Mouse (Mus musculus): ENCODE data around the gene Rnf121.
"Not testable (repeated sequence)": the region's sequence is repeated elsewhere in the genome, so short reads cannot be mapped to it uniquely, and the experiment has no call there.

The Rnf121 gene

DNA sequence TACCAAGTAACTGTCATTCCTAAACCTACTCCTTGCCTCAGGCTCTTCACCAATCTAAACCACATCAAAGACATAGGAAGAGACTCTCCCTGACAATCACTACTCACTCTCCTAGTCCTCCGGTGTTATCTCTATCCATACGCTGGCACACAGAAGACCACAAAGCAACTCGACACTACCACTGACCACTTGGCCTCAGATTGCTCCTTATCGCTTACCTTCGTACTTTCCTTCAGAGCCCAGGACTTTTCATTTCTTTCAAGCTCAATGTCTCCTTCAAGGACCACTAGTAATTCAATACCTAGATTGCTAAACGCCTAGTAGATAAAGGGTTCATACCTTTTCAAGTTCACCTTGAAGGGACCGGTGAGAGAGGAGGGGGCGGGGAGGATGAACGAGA lies 1.4 kb downstream of the Rnf121 start:
- peak; percentile 50 for DNase-seq

DNA sequence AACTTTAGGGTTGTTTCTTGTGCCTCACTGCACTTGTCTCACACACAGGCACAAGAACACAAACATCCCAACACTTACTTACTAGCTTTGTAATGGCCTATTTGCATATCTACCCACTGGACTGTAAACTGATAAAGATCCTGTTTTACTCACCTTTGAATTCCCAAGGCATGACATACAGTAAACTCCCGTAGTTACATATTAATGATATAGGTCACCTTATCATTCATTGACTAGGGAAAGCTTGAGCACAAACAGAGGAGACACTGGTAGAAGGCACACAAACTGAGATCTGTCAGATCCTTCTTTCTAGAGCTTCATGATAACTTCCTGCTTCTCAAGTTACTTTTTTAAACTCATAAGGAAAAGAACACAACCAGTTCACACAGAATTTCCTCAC lies 3.1 kb downstream of the Rnf121 start:
- peak; percentile 31 for DNase-seq

DNA sequence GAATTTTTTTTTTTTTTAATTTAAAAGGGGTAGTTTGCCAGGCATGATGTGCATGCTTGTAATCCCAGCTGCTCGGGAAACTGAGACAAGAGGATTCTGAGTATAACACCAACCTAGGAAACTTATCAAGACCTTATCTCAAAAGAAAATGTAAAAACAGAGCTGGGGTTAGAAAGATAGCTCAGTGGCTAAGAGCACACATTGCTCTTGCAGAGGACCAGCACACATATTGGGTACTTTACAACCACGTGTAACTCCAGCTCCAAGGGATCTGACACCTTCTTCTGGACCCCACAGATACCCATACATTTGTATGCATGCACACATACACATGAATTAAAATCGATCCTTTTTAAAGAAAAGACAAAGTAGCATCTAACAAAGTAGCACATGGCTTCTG lies 3.9 kb downstream of the Rnf121 start:
- peak; percentile 46 for DNase-seq

DNA sequence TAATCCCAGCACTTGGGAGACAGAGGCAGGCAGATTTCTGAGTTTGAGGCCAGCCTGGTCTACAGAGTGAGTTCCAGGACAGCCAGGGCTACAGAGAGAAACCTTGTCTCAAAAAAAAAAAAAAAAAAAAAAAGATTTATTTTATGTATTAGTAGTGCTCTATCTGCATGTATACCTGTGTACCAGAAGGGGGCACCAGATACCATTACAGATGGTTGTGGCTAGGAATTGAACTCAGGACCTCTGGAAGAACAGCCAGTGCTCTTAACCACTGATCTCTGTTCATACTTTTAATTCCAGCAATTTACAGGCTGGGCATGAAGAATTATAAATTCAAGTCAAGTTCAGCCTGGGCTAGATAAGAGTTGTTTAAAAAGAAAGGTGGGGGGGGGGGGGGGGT lies 16.7 kb downstream of the Rnf121 start:
- DNase-seq: peak; percentile 27

DNA sequence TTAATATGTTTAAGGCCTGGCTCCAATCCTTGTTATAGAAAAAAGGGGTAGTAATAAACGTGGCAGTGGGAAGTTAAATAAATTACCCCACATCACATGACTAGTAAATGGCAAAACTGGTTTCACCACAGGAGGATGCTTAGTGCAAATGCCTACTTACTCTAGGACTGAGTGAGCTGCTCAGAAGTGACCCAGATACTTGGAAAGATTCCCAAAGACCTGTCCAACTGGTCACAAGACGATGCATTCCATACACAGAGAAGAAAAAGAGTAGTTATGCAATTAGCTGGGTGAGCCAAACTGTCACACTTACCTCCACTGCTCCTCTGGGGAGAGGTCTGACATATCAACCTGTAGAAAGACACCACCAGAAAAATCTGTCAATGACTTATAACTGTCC lies 23.0 kb downstream of the Rnf121 start:
- peak; percentile 54 for DNase-seq

DNA sequence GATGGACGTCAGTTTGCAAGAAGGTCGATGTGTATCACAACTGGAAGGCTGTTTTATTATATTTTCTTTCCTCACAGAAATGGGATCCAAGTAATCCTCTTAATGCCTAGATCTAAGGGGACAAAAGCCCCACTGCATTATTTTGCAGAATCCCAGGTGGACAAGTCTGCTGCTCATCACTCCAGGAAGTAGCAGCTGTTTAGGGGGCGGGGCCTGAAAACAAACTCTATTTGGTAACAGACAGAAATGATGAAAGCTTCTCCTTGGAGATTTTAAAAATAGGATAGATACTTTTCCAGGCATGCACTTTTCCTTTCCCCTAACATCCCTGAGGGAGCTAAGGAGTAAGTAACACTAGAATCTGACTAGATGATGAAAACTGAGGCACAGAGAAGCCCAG lies 28.0 kb downstream of the Rnf121 start:
- peak; percentile 24 for DNase-seq

DNA sequence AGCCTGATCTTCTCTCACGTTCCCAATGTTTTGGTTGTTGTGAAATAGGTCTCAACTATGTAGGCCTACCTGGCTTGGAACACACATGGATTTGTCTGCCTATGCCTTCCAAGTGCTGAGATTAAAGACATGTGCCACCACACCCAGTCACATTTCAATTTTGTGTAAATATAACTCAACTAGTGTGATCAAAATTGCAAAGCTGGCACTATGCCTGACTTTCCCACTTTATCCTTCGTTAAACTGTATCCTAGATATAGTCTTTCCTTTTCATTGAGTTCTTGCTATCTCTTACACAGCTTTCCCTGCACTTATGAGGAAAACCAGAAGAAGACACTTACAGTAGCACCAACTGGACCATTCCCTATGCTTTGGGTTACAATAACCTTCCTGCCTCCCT lies 29.7 kb downstream of the Rnf121 start:
- no peak for DNase-seq

DNA sequence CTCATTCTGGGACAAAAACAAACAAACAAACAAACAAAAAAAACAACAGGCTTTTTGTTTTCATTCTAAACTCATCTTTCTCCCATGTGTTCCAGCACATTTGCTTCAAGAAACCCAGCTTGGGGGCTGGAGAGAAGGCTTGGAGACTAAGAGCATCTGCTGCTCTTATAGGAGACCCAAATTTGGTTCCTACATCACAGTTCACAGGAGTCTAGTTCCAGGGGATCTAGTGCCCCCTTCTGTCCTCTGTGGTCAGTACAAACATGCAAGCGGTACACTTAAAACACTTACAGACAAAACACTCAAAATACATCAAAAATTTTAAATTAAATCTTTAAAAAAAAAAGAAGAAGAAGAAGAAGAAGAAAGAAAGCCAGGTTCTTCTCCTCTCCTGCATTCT lies 30.4 kb downstream of the Rnf121 start:
- peak; percentile 61 for DNase-seq

DNA sequence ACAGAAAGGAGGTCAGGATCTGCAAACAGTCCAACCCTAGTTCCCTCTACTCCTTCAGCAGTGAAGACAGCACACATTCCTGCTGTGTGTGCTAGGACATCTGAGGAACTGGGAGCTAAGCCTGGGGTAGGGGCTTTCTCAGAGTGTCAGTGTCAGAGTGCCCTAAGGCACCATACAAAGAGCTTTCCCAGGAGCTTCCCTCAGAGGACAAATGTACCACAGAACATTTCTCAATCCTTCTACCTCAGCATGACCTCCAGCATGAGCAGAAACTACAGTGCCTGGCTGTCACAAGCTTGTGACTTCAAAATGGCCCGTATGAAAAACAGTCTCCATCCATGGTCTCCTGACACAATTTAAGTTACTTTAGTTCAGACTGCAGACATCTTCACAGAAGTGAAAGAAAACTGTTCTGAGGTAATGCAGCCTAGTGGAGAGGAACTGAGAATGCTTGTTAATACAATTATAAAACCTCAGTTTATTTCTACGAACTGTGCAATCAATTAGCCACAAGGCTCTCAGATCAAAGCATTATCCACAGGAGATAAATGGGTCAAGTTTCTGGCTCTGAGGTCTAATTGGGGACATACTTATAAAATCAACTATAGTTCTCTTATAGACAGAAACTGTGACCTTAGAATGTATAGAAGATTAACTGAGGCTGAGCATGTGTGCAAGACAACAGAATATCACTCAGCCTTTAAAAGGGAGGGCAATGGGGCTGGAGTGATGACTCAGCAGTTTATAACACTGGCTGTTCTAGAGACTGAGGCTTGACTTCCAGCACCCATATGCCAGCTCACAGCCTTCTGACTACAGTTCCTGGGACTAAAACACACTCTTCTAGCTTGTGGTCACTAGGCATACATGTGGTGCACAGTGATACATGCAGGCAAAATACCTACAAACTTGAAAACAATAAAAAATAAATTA lies 39.8 kb downstream of the Rnf121 start:
- peak; percentile 81 for DNase-seq

DNA sequence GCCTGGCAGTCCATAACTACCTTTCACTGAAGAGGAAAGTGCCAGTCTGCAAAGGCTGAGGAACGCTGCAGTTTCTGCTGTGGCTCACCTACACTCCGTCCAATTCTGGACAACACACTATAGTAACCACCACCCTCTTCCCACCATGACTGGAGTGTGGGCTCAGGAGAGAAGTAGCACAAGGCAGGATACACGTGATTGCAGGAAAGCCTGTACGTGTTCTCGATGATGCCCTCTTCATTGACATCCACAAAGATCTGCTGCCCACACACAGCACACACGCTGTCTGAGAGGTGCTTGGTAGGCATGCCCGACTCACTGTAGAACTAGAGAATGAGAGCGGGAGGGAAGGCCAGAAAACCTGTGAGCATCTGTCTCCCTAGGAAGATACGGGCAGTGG lies 41.4 kb downstream of the Rnf121 start:
- no peak for DNase-seq

DNA sequence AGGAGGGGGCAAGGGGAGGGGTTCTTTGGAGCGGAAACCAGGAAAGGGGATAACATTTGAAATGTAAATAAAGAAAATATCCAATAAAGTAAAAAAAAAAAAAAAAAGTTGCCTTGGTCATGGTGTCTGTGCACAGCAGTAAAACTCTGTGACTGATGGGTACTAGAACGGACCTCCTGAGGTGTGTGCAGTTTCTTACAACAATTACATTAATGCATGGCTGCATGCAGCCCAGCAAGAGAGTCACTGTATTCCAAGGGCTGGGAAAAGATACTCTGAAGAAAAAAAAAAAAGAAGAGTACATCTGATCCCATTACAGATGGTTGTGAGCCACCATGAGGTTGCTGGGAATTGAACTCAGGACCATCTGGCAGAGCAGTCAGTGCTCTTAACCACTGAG lies 44.3 kb downstream of the Rnf121 start:
- DNase-seq: not testable (repeated sequence)

DNA sequence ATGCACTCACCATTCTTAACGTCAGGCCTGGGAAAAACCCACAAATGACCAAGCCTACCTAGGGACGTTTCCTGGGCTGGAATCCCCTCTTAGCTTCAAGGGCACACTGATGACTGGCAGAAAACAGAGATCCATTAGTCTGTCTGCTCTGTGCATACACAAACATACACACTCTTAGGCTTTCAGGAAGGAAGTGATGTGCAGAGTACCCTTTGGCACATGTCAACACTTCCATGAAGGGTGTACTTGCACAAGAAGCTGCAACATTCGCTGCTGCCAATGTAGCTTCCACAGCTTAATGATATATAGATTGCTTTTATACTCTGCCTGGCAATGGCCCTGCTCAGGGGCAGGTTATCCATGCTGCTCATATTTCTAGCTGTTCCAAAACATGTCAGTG lies 45.9 kb downstream of the Rnf121 start:
- DNase-seq: no peak

DNA sequence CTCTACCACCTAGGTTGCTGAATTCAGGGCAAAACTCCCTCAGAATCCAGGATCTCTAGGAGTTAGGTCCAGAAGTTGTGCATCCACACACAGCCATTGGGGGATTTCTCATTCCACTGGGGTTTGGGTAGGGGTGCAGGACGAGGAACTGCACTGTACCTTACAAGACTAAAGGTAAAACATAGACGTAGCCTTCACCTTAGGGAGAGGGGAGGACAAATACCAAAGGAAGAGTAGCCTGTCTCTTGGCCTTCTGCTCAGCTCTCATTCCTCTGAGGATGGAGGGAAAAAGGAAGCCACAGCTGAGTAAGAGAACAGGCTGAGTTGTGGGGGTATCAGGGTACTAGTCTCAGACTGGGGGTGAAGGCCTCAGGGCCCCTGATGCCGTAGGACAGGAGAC lies 46.7 kb downstream of the Rnf121 start, which contains the start of gene Il18bp:
Il18bp (minus strand) TSS at position 101 of the 400 bp plus-strand sequence.
- DNase-seq: no peak

DNA sequence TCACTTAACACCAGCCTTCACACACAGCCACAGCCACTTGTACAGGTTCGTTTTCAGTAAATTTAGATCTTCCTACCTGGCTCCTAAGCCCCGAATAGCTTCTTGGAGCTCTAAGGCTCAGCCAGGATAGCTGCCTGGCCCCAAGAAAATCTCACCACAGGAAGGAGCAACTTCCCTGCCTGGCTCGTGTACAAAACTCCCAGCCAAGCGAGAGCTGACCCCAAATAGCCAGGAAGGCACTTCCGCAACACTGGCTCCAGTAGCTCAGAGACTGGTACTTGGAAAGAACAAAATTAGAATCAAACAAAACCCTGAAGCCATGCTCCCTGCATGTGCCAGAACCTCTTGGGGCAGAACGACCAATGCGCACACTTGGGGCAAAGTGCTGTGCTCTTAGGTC lies 47.2 kb downstream of the Rnf121 start:
- DNase-seq: peak; percentile 96

DNA sequence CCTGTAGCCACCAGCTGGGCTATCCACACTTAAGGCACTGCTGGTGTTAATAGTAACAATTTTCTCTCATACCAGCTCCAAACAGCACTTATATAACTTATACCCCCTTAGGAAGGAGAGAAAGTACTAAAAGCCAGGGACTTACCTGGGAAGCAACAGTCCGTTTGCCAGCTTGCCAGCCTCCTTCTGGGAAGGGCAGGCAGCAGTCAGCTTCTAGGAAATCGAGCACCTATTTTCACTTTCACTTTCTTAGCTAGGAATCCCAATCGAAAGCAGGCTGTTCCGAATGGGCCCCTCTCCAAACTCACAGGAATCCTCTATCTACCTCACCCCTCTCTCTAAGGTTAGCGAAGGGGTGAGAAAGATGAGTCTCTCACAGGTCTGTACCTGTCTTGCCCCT lies 47.8 kb downstream of the Rnf121 start:
- peak; percentile 93 for DNase-seq

DNA sequence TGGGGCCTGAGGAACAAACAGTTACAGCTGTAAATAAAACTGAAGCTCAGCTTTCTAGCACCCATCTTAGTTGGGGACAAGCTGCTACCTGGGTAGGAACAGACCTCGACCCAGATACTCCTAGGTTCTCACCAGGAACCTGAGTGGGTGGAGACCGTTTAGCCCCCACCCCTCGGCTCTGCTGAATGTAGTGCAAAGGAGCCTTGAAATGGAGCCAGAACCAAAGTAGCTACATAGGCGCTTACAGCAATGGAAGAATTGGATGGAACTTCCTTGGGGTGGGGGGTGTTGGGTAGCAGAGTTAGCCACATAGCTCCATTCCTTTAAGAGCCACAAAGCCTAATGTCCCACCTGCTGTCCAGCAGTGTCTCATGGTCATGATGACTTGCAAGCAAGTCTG lies 48.3 kb downstream of the Rnf121 start:
- peak; percentile 92 for DNase-seq

DNA sequence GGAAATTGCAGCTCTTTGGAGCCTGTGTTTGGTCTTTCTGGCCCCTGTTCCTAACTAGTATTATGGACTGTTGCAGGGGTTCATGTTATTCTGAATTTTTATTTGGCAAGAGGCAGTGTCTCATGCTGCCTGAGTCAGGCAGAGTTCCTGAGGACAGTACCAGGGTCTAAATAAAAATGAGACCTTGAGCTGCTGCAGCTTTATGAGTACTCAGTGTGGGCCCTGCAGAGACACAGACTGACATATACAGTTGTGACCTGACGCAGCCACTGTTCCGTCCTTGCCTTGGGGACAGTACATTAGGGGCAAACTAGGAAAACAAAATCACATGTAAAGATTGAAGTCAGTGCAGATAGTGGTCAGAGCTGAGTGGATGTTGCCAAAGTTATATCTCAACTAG lies 50.3 kb downstream of the Rnf121 start:
- no peak for DNase-seq

DNA sequence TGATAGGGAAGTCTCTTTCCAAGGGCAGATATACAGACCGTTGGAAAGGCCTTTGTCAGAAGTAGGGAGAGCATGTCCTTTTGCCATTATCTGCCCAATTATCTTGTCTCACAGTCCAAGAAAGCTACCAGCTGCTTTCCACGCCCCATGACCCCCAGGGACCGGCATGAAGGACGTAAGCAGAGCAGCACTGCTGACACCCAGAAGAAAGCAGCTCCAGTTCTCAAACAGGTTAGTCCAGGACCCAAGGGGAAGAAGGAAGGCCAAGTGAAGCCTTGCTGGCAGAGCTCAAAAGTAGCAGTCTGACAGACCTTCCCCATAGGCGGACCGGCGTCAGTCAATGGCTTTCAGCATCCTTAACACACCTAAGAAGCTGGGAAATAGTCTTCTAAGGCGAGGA lies 51.9 kb downstream of the Rnf121 start:
- no peak for DNase-seq

DNA sequence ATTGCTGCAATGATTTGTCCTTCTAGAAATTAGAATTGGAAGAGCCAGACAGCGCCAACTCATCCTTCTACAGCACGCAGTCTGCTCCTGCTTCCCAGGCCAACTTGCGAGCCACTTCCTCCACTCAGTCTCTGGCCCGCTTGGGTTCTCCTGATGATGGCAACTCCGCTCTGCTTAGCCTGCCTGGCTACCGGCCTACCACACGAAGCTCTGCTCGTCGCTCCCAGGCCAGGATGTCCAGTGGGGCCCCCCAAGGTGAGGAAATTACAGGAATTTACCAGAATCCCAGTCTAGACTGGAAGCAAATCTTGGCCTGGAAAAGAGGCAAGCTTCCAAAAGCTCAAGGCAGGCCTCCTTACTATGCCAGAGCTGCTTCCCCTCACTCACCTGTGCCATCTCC lies 53.4 kb downstream of the Rnf121 start:
- no peak for DNase-seq

DNA sequence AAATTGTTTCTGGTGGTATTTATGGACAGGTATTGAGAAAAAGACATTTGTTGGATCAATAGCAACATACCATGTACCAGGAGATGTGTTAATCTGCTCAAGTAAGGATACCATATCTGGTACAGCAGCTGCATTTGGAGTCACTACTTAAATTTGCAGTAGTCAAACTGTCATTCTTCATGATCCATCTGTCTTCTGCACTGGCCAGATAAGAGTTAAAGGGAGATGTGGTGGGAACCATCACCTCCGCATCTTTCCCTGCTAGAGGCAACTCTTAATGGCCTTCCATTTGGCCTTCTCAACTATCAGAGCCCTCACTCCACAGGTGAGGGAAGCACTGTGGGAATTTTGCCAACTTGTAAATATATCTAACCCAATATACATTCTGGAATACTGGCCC lies 58.7 kb downstream of the Rnf121 start:
- no peak for DNase-seq

DNA sequence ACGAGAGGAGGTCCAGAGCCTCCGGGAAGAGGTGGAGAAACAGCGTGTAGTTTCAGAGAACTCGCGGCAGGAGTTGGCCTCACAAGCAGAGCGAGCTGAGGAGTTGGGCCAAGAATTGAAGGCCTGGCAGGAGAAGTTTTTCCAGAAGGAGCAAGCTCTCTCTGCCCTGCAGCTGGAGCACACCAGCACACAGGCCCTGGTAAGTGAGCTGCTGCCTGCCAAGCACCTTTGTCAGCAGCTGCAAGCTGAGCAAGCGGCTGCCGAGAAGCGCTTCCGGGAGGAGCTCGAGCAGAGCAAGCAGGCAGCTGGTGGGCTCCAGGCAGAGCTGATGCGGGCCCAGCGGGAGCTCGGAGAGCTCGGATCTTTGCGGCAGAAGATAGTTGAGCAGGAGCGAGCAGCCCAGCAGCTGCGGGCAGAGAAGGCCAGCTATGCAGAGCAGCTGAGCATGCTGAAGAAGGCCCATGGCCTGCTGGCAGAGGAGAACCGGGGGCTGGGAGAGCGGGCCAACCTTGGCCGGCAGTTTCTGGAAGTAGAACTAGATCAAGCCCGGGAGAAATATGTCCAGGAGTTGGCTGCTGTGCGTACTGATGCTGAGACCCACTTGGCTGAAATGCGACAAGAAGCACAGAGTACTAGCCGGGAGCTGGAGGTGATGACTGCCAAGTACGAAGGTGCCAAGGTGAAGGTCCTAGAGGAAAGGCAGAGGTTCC lies 64.2 kb downstream of the Rnf121 start:
- DNase-seq: peak; percentile 98

DNA sequence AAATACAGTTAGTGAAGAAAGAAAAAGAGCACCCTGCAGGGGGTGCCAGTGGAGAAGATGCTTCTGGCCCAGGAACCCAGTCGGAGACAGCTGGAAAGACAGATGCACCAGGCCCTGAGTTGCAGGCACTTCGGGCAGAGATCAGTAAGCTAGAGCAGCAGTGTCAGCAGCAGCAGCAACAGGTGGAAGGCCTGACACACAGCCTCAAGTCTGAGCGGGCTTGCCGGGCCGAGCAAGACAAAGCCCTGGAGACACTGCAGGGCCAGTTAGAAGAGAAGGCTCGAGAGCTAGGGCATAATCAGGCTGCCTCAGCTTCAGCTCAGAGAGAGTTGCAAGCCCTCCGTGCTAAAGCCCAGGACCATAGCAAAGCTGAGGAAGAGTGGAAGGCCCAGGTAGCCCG lies 65.0 kb downstream of the Rnf121 start:
- no peak for DNase-seq

DNA sequence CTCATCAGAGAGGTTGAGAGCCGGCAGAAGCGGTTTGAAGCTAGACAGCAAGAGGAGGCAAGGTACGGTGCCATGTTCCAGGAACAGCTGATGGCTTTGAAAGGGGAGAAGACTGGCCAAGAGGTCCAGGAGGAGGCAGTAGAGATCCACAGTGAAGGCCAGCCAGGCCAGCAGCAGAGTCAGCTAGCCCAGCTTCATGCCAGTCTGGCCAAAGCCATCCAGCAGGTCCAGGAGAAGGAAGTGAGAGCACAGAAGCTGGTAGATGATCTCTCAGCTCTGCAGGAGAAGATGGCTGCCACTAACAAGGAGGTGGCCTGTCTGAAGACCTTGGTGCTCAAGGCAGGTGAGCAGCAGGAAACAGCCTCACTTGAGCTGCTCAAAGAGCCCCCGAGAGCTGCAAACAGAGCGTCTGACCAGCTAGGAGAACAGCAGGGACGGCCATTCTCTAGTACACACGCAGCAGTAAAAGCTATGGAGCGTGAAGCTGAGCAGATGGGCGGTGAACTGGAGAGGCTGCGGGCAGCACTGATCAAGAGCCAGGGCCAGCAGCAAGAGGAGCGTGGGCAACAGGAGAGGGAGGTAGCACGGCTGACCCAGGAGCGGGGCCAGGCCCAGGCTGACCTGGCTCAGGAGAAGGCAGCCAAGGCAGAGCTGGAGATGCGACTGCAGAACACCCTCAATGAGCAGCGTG lies 65.7 kb downstream of the Rnf121 start:
- DNase-seq: no peak
